Mouse (Mus musculus): ENCODE measurements around the gene Cdkal1. TPM values are rescaled to one million over a fixed set of nuclear protein-coding genes. Genes with fewer than 3 reads are reported as not detected.

Cdkal1 gene
- total RNA-seq, 2 experiments from 2014 or later, result 17.8 to 18.5 TPM

- intact Hi-C loops (cut with DNase I), result no loop called here
These were observed 358.2 kb downstream of the Cdkal1 start for GRCm38 (mm10) chr13:29497286-29497685.

GRCm38 (mm10) chr13:29490341-29490740 lies 365.1 kb downstream of the Cdkal1 start:
- DNase-seq (ENCODE audit: extremely low spot score in 1 of 2, low spot score in 2 of 2), result no peak
- intact Hi-C loops (cut with DNase I), result no loop called here

More at GRCm38 (mm10) chr13:29497286-29497685, 358.2 kb downstream of the Cdkal1 start:
- no peak for DNase-seq (ENCODE audit: extremely low spot score in 1 of 2, low spot score in 2 of 2)

- DNase-seq (ENCODE audit: extremely low spot score in 1 of 2, low spot score in 2 of 2), result no peak
- intact Hi-C loops (cut with DNase I), result no loop called here
These were observed 366.0 kb downstream of the Cdkal1 start for GRCm38 (mm10) chr13:29489476-29489875.

GRCm38 (mm10) chr13:29486709-29487108 lies 368.8 kb downstream of the Cdkal1 start:
- no peak for DNase-seq (ENCODE audit: extremely low spot score in 1 of 2, low spot score in 2 of 2)
- intact Hi-C loops (cut with DNase I), result no loop called here

GRCm38 (mm10) chr13:29483950-29484349 lies 371.5 kb downstream of the Cdkal1 start:
- intact Hi-C loops (cut with DNase I), result loop anchor here (5.0 kb wide), 1 partner anchor 148 kb away; no protein-coding TSS in a partner anchor

GRCm38 (mm10) chr13:29482147-29482863 lies 373.2 kb downstream of the Cdkal1 start:
- intact Hi-C loops (cut with DNase I), result loop anchor here (5.0 kb wide), 1 partner anchor 150 kb away; no protein-coding TSS in a partner anchor
- DNase-seq (ENCODE audit: extremely low spot score in 1 of 2, low spot score in 2 of 2), result no peak

More at GRCm38 (mm10) chr13:29483950-29484349, 371.5 kb downstream of the Cdkal1 start:
- no peak for DNase-seq (ENCODE audit: extremely low spot score in 1 of 2, low spot score in 2 of 2)

GRCm38 (mm10) chr13:29476421-29476820 lies 379.1 kb downstream of the Cdkal1 start:
- DNase-seq (ENCODE audit: extremely low spot score in 1 of 2, low spot score in 2 of 2), result no peak
- intact Hi-C loops (cut with DNase I), result no loop called here

- no peak for DNase-seq (ENCODE audit: extremely low spot score in 1 of 2, low spot score in 2 of 2)
- intact Hi-C loops (cut with DNase I), result no loop called here
These were observed 381.2 kb downstream of the Cdkal1 start for GRCm38 (mm10) chr13:29474301-29474700.

- intact Hi-C loops (cut with DNase I), result no loop called here
- no peak for DNase-seq (ENCODE audit: extremely low spot score in 1 of 2, low spot score in 2 of 2)
These were observed 381.7 kb downstream of the Cdkal1 start for GRCm38 (mm10) chr13:29473779-29474178.

GRCm38 (mm10) chr13:29462271-29462670 lies 393.2 kb downstream of the Cdkal1 start:
- no peak for DNase-seq (ENCODE audit: extremely low spot score in 1 of 2, low spot score in 2 of 2)
- intact Hi-C loops (cut with DNase I), result no loop called here

GRCm38 (mm10) chr13:29460741-29461140 lies 394.7 kb downstream of the Cdkal1 start:
- no peak for DNase-seq (ENCODE audit: extremely low spot score in 1 of 2, low spot score in 2 of 2)
- intact Hi-C loops (cut with DNase I), result no loop called here

- no peak for DNase-seq (ENCODE audit: extremely low spot score in 1 of 2, low spot score in 2 of 2)
- intact Hi-C loops (cut with DNase I), result no loop called here
These were observed 397.1 kb downstream of the Cdkal1 start for GRCm38 (mm10) chr13:29458385-29458784.

- intact Hi-C loops (cut with DNase I), result no loop called here
- no peak for DNase-seq (ENCODE audit: extremely low spot score in 1 of 2, low spot score in 2 of 2)
These were observed 418.4 kb downstream of the Cdkal1 start for GRCm38 (mm10) chr13:29437067-29437466.

- DNase-seq (ENCODE audit: extremely low spot score in 1 of 2, low spot score in 2 of 2), result peak; percentile 36 to 43
- intact Hi-C loops (cut with DNase I), result no loop called here
These were observed 420.7 kb downstream of the Cdkal1 start for GRCm38 (mm10) chr13:29434726-29435125.

GRCm38 (mm10) chr13:29430919-29431318 lies 424.6 kb downstream of the Cdkal1 start:
- DNase-seq (ENCODE audit: extremely low spot score in 1 of 2, low spot score in 2 of 2), result no peak
- intact Hi-C loops (cut with DNase I), result no loop called here

GRCm38 (mm10) chr13:29429877-29430276 lies 425.6 kb downstream of the Cdkal1 start:
- intact Hi-C loops (cut with DNase I), result no loop called here
- DNase-seq (ENCODE audit: extremely low spot score in 1 of 2, low spot score in 2 of 2), result no peak

GRCm38 (mm10) chr13:29429196-29429595 lies 426.3 kb downstream of the Cdkal1 start:
- DNase-seq (ENCODE audit: extremely low spot score in 1 of 2, low spot score in 2 of 2), result no peak
- intact Hi-C loops (cut with DNase I), result no loop called here

GRCm38 (mm10) chr13:29416450-29417136 lies 438.9 kb downstream of the Cdkal1 start:
- intact Hi-C loops (cut with DNase I), result no loop called here
- DNase-seq (ENCODE audit: extremely low spot score in 1 of 2, low spot score in 2 of 2), result peak in 1 of 2 experiments; percentile 25

GRCm38 (mm10) chr13:29415967-29416366 lies 439.5 kb downstream of the Cdkal1 start:
- intact Hi-C loops (cut with DNase I), result no loop called here
- no peak for DNase-seq (ENCODE audit: extremely low spot score in 1 of 2, low spot score in 2 of 2)

- intact Hi-C loops (cut with DNase I), result no loop called here
- no peak for DNase-seq (ENCODE audit: extremely low spot score in 1 of 2, low spot score in 2 of 2)
These were observed 440.6 kb downstream of the Cdkal1 start for GRCm38 (mm10) chr13:29414878-29415277.

All from left cerebral cortex, postnatal 10 days (tissue).